Mouse (Mus musculus) heart, postnatal 10 days (tissue): Measurements from ENCODE around the gene Ppm1h. TPM values are rescaled to one million over a fixed set of nuclear protein-coding genes. Genes with fewer than 3 reads are reported as not detected.
"Not testable (repeated sequence)": the region's sequence is repeated elsewhere in the genome, so short reads cannot be mapped to it uniquely, and the experiment has no call there.

Experiments used
- DNase-seq, 2 experiments: peaks; one replicate each; pipeline ENCODE4 v3.0.0; 2021
- intact Hi-C: fragments of 180-260 bp; cut with DNase I; formaldehyde crosslinking; loops from one replicate; pipeline ENCODE4 v1.15.1; 2025
- total RNA-seq, 2 experiments: library from RNA; stranded (reverse); gene quantifications; 2 replicates each; pipeline ENCODE4 v1.2.3; 2021

Gene Ppm1h
- total RNA-seq, 2 experiments from 2014 or later: 10.1 to 10.2 TPM

DNA sequence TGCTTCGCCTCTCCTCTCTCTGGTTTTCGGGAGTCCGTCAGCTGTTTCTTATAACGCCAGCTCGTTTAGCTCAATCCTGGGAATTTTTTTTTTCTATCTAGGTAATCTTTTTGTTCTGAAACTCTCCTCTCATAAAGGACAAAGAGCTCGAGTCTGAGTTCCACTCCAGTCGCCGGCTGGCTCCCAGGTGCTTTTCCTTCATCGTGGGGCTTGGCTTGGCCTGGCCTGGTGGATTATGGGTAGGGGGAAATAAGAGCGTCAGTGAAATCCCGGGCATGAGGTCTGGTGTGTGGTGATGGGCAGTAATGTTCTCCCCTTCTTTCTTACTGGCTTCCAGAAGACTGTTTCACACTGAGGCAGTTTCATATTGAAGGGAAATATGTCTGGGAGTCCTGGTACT is 234.8 kb downstream of the Ppm1h start:
- intact Hi-C loops: no loop called here
- no peak for DNase-seq

DNA sequence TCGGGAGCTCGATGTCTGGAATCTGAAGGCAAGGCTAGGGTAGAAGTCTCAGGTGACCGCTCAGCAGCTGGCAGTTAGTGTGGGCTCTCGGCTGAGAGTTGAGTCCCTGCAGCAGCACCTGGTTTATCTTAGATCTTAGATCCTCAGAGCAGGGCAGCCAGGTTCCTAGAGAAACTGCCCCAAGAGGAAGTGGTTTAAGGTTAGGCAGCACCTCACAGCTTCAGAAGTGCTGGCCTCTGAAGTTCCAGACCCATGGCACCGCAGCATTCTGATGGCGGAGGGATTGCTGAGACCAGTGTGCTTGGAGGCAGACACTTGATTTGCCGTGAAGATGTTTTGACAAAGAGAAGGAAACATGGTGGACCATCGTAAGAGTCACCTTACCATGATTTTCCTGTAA is 237.3 kb downstream of the Ppm1h start:
- no peak for DNase-seq
- intact Hi-C loops: no loop called here

- DNase-seq: no peak
- intact Hi-C loops: no loop called here
These were observed 239.2 kb downstream of the Ppm1h start for GRCm38 (mm10) chr10:122917648-122918324.

DNA sequence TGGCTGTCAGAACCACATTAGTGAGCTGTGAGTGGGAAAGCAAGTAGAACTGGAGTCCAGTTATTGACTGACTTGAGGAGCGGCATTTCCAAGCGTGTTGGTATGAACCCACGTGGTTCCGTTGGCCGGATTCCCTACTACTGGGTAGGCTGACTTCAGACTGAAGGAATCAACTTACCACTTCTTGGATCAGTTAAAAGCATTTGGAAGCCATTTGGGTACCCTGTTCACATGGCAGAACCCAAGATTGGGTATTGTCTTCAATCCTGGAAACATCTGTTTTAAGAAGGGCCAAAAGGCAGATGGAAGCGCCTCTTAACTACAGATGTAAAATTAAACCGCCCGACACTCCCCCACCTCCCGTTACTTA is 239.7 kb downstream of the Ppm1h start:
- intact Hi-C loops: no loop called here
- no peak for DNase-seq

DNA sequence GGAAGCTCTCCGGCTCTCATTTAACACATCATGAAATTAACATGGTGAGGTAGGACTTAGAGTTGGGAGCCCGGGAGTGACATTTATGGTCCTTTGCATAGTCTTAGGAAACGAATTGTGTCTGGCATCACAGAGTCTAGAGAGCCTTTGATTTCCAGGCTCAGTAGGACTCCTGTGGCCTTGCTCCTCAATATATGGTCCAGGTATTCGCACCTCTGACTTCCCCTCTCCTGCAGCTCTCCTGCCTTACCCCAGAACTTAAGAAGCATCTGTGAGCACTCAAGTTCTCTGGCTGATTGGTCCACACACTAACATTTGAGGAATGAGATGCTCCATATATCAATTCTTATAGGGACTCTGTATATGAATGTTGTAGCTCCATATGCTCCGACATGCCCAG is 240.2 kb downstream of the Ppm1h start:
- no peak for DNase-seq
- intact Hi-C loops: no loop called here

DNA sequence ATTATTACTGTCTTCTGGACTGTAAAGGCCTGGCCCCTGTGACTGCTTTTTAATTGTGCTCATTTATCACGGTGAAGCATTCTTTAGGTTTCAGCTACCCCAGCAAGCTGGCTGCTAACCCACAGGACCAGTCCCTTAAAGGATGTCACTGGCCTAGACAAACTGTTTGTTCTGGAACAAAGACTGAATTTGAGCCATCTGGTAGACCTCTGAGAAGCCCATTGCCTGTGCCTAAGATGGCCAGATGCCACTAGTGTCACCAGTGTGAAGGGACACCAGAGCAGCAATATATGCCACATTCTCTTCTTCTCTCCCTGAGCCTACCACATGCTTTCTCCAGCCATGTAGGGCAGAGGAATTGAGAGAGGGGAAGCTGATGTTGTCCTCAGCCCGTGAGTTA is 240.9 kb downstream of the Ppm1h start:
- DNase-seq: no peak
- intact Hi-C loops: no loop called here

- intact Hi-C loops: no loop called here
- no peak for DNase-seq
These were observed 241.7 kb downstream of the Ppm1h start for GRCm38 (mm10) chr10:122920218-122920795.

- intact Hi-C loops: no loop called here
- DNase-seq: no peak
These were observed 243.7 kb downstream of the Ppm1h start for GRCm38 (mm10) chr10:122922226-122922625.

GRCm38 (mm10) chr10:122924571-122924970 is 246.0 kb downstream of the Ppm1h start:
- DNase-seq, intact Hi-C loops: not testable (repeated sequence)

DNA sequence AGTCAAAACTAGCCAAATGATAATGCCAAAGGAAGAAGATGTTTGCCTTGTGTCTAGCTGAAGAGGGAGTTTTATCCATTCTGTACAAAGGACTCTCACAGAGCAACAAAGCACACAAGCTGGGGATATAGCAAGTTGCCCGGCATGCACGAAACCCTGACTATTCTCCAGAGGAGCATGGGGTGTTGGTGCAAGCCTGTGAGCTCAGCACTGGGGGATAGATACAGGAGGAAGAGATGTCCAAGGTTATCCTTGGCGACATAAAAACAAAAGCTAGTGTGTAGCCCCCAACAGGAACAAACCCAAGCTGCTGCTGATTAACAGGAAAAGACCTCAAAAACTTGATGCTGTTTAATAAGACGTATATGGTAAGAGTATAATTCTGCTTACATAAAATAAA is 247.7 kb downstream of the Ppm1h start:
- intact Hi-C loops: no loop called here
- DNase-seq: no peak

DNA sequence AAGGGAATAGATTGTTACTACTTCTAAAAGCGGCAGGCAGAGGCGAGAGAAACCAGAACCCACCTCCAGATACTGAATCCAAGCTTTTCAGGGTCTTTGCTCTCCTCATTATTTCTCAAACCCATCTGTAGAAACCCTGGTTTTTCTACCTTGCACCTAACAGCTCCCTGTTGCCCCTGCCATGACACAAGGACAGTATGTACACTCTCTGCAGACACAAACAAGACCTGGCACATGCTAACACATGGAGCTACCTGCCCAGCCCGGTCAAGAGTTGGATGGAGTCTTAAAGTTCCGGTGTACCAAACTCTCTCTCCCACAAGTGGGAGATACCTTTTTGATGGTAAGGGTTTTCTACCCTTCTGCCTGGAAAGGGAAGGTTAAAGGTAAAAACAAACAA is 252.0 kb downstream of the Ppm1h start:
- intact Hi-C loops: no loop called here
- no peak for DNase-seq

DNA sequence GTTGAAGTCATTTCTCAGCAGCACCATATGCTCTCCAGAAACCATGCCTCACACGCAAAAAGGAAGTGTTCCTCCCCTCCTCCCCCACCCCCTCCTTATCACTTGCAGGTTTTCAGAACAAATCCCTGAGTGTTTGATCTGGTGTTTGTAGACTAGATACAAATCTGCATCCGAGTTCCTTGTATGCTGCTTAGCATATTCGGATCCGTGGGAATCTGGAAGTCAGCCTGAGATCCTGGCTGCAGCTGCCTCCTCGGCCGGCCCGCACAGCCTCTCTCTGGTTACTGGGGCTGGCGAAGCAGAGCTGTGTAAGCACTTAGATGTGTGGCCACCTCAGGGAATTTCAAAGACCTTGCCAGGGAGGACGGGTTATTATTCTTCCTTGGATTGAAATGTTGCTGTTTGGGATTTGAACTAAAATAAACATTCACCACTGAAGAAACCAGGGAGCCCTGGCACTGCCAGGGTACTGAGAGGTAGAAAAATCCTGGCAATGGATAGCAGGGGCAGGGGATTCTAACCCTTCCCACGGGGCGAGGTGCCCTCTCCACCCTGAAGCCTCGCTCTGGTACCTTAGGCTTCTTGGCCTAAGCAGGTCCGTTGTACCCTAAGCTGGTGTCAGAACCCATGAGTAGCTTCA is 252.8 kb downstream of the Ppm1h start:
- intact Hi-C loops: no loop called here
- DNase-seq: peak; percentile 53 to 63

DNA sequence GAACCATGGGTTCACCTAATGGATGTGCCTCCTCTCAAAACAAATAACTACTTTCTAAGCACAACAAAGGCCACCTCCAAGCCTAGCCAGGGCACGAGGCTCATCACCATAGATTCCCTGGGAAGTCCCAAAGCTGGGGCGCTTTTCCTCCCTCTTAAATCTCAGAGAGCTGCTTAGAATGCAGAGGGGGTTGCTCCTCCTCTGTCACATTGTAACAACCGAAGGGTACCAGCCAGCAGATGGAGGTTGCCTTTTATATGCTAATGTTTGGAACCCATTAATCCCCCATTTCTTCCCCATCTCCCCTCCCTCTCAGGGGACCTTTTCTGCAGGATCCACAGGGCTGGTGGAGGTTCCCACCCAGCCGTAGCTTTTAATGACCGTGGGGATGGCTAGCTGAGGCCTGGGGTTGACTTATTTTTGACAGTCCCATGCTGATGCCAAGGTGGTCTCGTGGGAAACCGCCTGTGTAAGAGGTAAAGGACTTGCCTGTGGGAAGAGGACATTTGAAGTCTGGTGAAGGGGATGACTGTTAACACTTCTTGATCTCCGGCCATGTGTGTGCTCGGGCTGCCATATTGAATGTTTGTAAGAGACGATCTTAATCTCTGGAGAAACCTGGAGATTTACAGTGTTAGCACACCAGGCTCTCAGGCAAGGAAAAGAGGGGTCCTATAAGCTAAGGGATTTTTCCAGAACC is 253.4 kb downstream of the Ppm1h start:
- intact Hi-C loops: no loop called here
- no peak for DNase-seq

GRCm38 (mm10) chr10:122933053-122933838 is 254.7 kb downstream of the Ppm1h start:
- DNase-seq: no peak
- intact Hi-C loops: no loop called here

GRCm38 (mm10) chr10:122935406-122935805 is 256.8 kb downstream of the Ppm1h start:
- intact Hi-C loops, DNase-seq: not testable (repeated sequence)

GRCm38 (mm10) chr10:122937380-122937779 is 258.8 kb downstream of the Ppm1h start:
- intact Hi-C loops: not testable (repeated sequence)

DNA sequence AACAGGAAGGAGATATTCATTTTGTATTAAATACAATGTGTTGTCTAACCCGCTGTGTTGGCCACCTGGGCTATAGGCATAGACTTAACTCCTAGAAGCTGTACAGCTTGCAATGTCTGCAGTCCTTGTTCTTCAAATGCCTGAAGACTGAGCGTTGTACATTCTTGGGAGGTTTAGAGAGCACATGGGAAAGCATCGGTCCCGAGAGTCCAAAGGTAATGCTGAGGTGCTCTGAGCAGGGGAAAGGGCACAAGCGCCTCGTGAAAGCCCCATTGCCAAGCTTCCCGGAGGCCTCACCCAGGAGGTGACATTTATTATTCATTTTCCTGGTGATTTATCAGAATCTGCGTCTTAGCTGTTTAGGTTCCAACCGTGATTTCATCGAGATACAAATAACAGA is 261.0 kb downstream of the Ppm1h start:
- no peak for DNase-seq
- intact Hi-C loops: no loop called here

More at GRCm38 (mm10) chr10:122937380-122937779, 258.8 kb downstream of the Ppm1h start:
- DNase-seq: not testable (repeated sequence)

- no peak for DNase-seq
- intact Hi-C loops: no loop called here
These were observed 264.2 kb downstream of the Ppm1h start for GRCm38 (mm10) chr10:122942771-122943170.

- peak in 1 of 2 experiments; percentile 22 for DNase-seq
- intact Hi-C loops: no loop called here
These were observed 265.3 kb downstream of the Ppm1h start for GRCm38 (mm10) chr10:122943824-122944223.

DNA sequence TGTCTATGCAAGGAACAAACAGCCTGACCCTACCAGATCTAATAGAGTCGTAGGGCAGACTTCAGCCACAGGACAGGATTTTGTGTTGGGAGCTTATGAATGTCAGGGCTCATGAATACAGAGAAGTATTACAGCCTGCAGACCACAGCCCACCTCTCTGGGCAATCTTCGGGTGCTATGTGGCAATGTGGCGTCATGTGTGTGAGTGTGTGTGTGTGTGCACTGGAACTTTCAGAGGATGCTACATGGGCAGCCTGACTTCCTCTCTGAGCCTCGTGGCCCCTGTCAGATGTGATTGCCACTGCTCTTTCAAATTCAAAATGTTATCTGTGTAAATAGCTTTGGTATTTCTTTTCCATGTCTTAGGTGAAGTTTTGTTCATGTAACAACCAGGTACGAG is 266.3 kb downstream of the Ppm1h start:
- intact Hi-C loops: no loop called here
- no peak for DNase-seq

- DNase-seq: no peak
- intact Hi-C loops: no loop called here
These were observed 272.4 kb downstream of the Ppm1h start for GRCm38 (mm10) chr10:122950966-122951365.
